In genomic region chr17:24192848-24193247, GRCm38 (mm10) we compare ENCODE assay signal across 25 mouse cellular contexts. TPM values are rescaled to one million over a fixed set of nuclear protein-coding genes. Genes with fewer than 3 reads are reported as not detected.
DNase-seq lines count a peak whose midpoint lies in the region; ATAC-seq lines count a peak whose summit lies in the region.
"Had no signal": no experiment of that assay in that cellular context is flagged by ENCODE, and none has a peak within 500 bp of the region (broad histone marks: within the 10 kb centered on the region; RNA-seq: fewer than 3 reads in every experiment).

No protein-coding gene starts in this region.

- no peak overlapping the region for H3K4me2 ChIP-seq in liver, embryonic 12.5 days
- no peak overlapping the region for H3K4me2 ChIP-seq in liver, embryonic 13.5 days
- no peak overlapping the region for H3K4me2 ChIP-seq in intestine, embryonic 16.5 days (ENCODE audit: low read depth, low read length)
- H3K4me2 ChIP-seq: embryonic facial prominence, embryonic 15.5 days; heart, embryonic 15.5 days; limb, embryonic 15.5 days; midbrain, embryonic 12.5 days had no signal

- H3K36me3 ChIP-seq in liver, embryonic 12.5 days, result peaks cover 74% of the 10 kb centered on the region
- H3K36me3 ChIP-seq in liver, embryonic 13.5 days, result peaks cover 59% of the 10 kb centered on the region
- H3K36me3 ChIP-seq in intestine, embryonic 16.5 days (ENCODE audit: control insufficient read depth, insufficient read depth, low read length), result no peaks in the 10 kb centered on the region; the same call in 1 of the 2 replicates
- H3K36me3 ChIP-seq: heart, embryonic 15.5 days; limb, embryonic 15.5 days had no signal

- ATAC-seq in liver, embryonic 12.5 days, result no peak
- no peak for ATAC-seq in liver, embryonic 13.5 days (ENCODE audit: low read depth)
- peak; percentile 65 for ATAC-seq in megakaryocyte, adult 5-6 weeks (ENCODE audit: poor library complexity, severe bottlenecking)
- ATAC-seq in intestine, embryonic 16.5 days, result no peak
- ATAC-seq: activated CD4-positive, CD25-positive, alpha-beta regulatory T cell, adult 4 months; forebrain, embryonic 16.5 days; hindbrain, embryonic 16.5 days; intestine, postnatal 0 days; lung, postnatal 0 days had no signal

- H3K9ac ChIP-seq in liver, embryonic 12.5 days, result peak overlapping the region; percentile 51; the same call in 1 of the 2 replicates
- peak overlapping the region; percentile 60; the same call in 1 of the 2 replicates for H3K9ac ChIP-seq in liver, embryonic 13.5 days
- no peak overlapping the region for H3K9ac ChIP-seq in intestine, embryonic 16.5 days (ENCODE audit: low read depth, low read length)
- H3K9ac ChIP-seq: embryonic facial prominence, embryonic 15.5 days; heart, embryonic 15.5 days; limb, embryonic 15.5 days; midbrain, embryonic 12.5 days had no signal

- no peaks in the 10 kb centered on the region for H3K9me3 ChIP-seq in liver, embryonic 12.5 days (replicated peaks)
- no peaks in the 10 kb centered on the region for H3K9me3 ChIP-seq in liver, embryonic 13.5 days (replicated peaks)
- H3K9me3 ChIP-seq in intestine, embryonic 16.5 days (ENCODE audit: control insufficient read depth, low read length), result no peaks in the 10 kb centered on the region
- H3K9me3 ChIP-seq: embryonic facial prominence, embryonic 15.5 days; heart, embryonic 15.5 days; limb, embryonic 15.5 days; midbrain, embryonic 12.5 days had no signal

- no peak overlapping the region for H3K4me3 ChIP-seq in liver, embryonic 12.5 days
- H3K4me3 ChIP-seq in liver, embryonic 13.5 days (replicated peaks), result no peak overlapping the region
- no peak overlapping the region for H3K4me3 ChIP-seq in intestine, embryonic 16.5 days (ENCODE audit: low read length)
- H3K4me3 ChIP-seq: embryonic facial prominence, embryonic 15.5 days; heart, embryonic 15.5 days; limb, embryonic 15.5 days; midbrain, embryonic 12.5 days had no signal

- H3K27ac ChIP-seq in liver, embryonic 12.5 days, result peak overlapping the region; percentile 77; the same call in 1 of the 2 replicates
- H3K27ac ChIP-seq in liver, embryonic 13.5 days, result peak overlapping the region; percentile 87; the same call in 1 of the 2 replicates
- no peak overlapping the region for H3K27ac ChIP-seq in intestine, embryonic 16.5 days (ENCODE audit: low read length)
- H3K27ac ChIP-seq: embryonic facial prominence, embryonic 15.5 days; limb, embryonic 15.5 days; midbrain, embryonic 12.5 days had no signal

- DNase-seq in liver (no peak), MN1 (ENCODE audit: low spot score) (no peak)
- DNase-seq in liver, embryonic 13.5 days, result no peak
- DNase-seq in ovary, postnatal 36 days (ENCODE audit: low spot score), result no peak
- DNase-seq: adrenal gland, adult 8-10 months; cerebellum, adult 2 months; cerebellum, postnatal 36 days; gastrocnemius, postnatal 36 days; heart, postnatal 4 days; kidney, postnatal 25 days; right cerebral cortex, postnatal 25 days; spleen, adult 18-20 months; thymus, postnatal 14 days had no signal

- 72% methylated on average over 8 of the region's 8 CpGs for WGBS in liver, embryonic 12.5 days (ENCODE audit: insufficient replicate concordance)
- WGBS in liver, embryonic 13.5 days (ENCODE audit: insufficient replicate concordance), result 67% methylated on average over 8 of the region's 8 CpGs
- 77% methylated on average over 8 of the region's 8 CpGs for WGBS in intestine, embryonic 16.5 days

- H3K4me1 ChIP-seq in liver, embryonic 12.5 days, result peaks cover 75% of the 10 kb centered on the region
- H3K4me1 ChIP-seq in liver, embryonic 13.5 days (replicated peaks), result peaks cover 77% of the 10 kb centered on the region
- no peaks in the 10 kb centered on the region; the same call in 1 of the 2 replicates for H3K4me1 ChIP-seq in intestine, embryonic 16.5 days (ENCODE audit: control insufficient read depth, insufficient read depth, low read length)
- H3K4me1 ChIP-seq: limb, embryonic 15.5 days had no signal

- H3K27me3 ChIP-seq in liver, embryonic 12.5 days (replicated peaks), result no peaks in the 10 kb centered on the region
- H3K27me3 ChIP-seq in liver, embryonic 13.5 days, result no peaks in the 10 kb centered on the region
- H3K27me3 ChIP-seq in intestine, embryonic 16.5 days (replicated peaks; ENCODE audit: control insufficient read depth, insufficient read depth, low read length), result no peaks in the 10 kb centered on the region
- H3K27me3 ChIP-seq: embryonic facial prominence, embryonic 15.5 days; heart, embryonic 15.5 days; limb, embryonic 15.5 days; midbrain, embryonic 12.5 days had no signal

RNA-seq across cellular contexts. Expression of gene Tbc1d24, which starts 12.5 kb away (rescaled TPM):
- polyA plus RNA-seq in liver, embryonic 12.5 days (2016; fragmentation: Nextera tagmentation; extraction: Ambion mirVana), result 11.1 and 11.9 TPM in 2 replicates
- 6.9 and 7.5 TPM in 2 replicates for polyA plus RNA-seq in liver, embryonic 13.5 days (2015; fragmentation: Nextera tagmentation; extraction: Ambion mirVana)
- 5.5 and 11.8 TPM in 2 replicates for total RNA-seq in megakaryocyte, adult 5-6 weeks (2015)
- 4.0 and 4.6 TPM in 2 replicates for total RNA-seq in megakaryocyte, adult 5-6 weeks (2017)
- 5.5 and 6.1 TPM in 2 replicates for polyA plus RNA-seq in intestine, embryonic 16.5 days (2015; fragmentation: Nextera tagmentation; extraction: Ambion mirVana)

RNA-seq across cellular contexts. Expression of gene Ntn3, which starts 16.5 kb away (rescaled TPM):
- 2.1 and 2.7 TPM in 2 replicates for polyA plus RNA-seq in liver, embryonic 12.5 days (2016; fragmentation: Nextera tagmentation; extraction: Ambion mirVana)
- polyA plus RNA-seq in liver, embryonic 13.5 days (2015; fragmentation: Nextera tagmentation; extraction: Ambion mirVana), result 1.00 and 1.4 TPM in 2 replicates
- total RNA-seq in megakaryocyte, adult 5-6 weeks (2015), result 0.11 TPM in 1 of 2 replicates, not detected in the other
- 0.08 TPM in 1 of 2 replicates, not detected in the other for total RNA-seq in megakaryocyte, adult 5-6 weeks (2017)
- 3.1 and 3.5 TPM in 2 replicates for polyA plus RNA-seq in intestine, embryonic 16.5 days (2015; fragmentation: Nextera tagmentation; extraction: Ambion mirVana)
- polyA plus RNA-seq: activated CD4-positive, CD25-positive, alpha-beta regulatory T cell, adult 4 months had no signal

RNA-seq across cellular contexts. Expression of gene Atp6v0c, which starts 23.3 kb away (rescaled TPM):
- polyA plus RNA-seq in liver, embryonic 12.5 days (2016; fragmentation: Nextera tagmentation; extraction: Ambion mirVana), result 371 and 388 TPM in 2 replicates
- polyA plus RNA-seq in liver, embryonic 13.5 days (2015; fragmentation: Nextera tagmentation; extraction: Ambion mirVana), result 348 and 367 TPM in 2 replicates
- 468 and 476 TPM in 2 replicates for total RNA-seq in megakaryocyte, adult 5-6 weeks (2015)
- 175 and 180 TPM in 2 replicates for total RNA-seq in megakaryocyte, adult 5-6 weeks (2017)
- polyA plus RNA-seq in intestine, embryonic 16.5 days (2015; fragmentation: Nextera tagmentation; extraction: Ambion mirVana), result 783 and 890 TPM in 2 replicates

RNA-seq across cellular contexts. Expression of gene Tedc2, which starts 27.8 kb away (rescaled TPM):
- polyA plus RNA-seq in liver, embryonic 12.5 days (2016; fragmentation: Nextera tagmentation; extraction: Ambion mirVana), result 12.3 and 12.6 TPM in 2 replicates
- 10.8 and 11.6 TPM in 2 replicates for polyA plus RNA-seq in liver, embryonic 13.5 days (2015; fragmentation: Nextera tagmentation; extraction: Ambion mirVana)
- total RNA-seq in megakaryocyte, adult 5-6 weeks (2015), result 6.6 and 7.8 TPM in 2 replicates
- 12.3 and 13.5 TPM in 2 replicates for total RNA-seq in megakaryocyte, adult 5-6 weeks (2017)
- 8.7 TPM in 2 replicates for polyA plus RNA-seq in intestine, embryonic 16.5 days (2015; fragmentation: Nextera tagmentation; extraction: Ambion mirVana)

RNA-seq across cellular contexts. Expression of gene Amdhd2, which starts 29.3 kb away (rescaled TPM):
- 20.9 and 22.7 TPM in 2 replicates for polyA plus RNA-seq in liver, embryonic 12.5 days (2016; fragmentation: Nextera tagmentation; extraction: Ambion mirVana)
- 18.6 and 20.8 TPM in 2 replicates for polyA plus RNA-seq in liver, embryonic 13.5 days (2015; fragmentation: Nextera tagmentation; extraction: Ambion mirVana)
- 28.8 and 36.3 TPM in 2 replicates for total RNA-seq in megakaryocyte, adult 5-6 weeks (2015)
- 44.4 and 68.1 TPM in 2 replicates for total RNA-seq in megakaryocyte, adult 5-6 weeks (2017)
- polyA plus RNA-seq in intestine, embryonic 16.5 days (2015; fragmentation: Nextera tagmentation; extraction: Ambion mirVana), result 58.9 and 75.9 TPM in 2 replicates
